Mouse (Mus musculus) lung, postnatal 0 days (tissue): ENCODE results near the gene 4930595D18Rik.

ENCODE experiments used
- CTCF ChIP-seq: IDR thresholded peaks from 2 replicates; pipeline ENCODE4 v1.5.1; 2016; ENCODE audit warnings: antibody characterized with exemption, mild to moderate bottlenecking
- EP300 ChIP-seq: IDR thresholded peaks from 2 replicates; pipeline ENCODE4 v1.6.1; 2016; ENCODE audit warnings: antibody characterized with exemption, mild to moderate bottlenecking, control low read depth

- TF ChIP-seq CTCF (no peak), EP300 (no peak)
Measured at GRCm38 (mm10) chr12:111154641-111155040, 29.6 kb downstream of the 4930595D18Rik start.
